Comparison of ENCODE assay signal across 8 mouse cellular contexts in genomic region chrX:151803777-151804101, GRCm38 (mm10). TPM values are rescaled to one million over a fixed set of nuclear protein-coding genes. Genes with fewer than 3 reads are reported as not detected.
DNase-seq lines count a peak whose midpoint lies in the region; ATAC-seq lines count a peak whose summit lies in the region.

No protein-coding gene starts in this region.

- peak; percentile 41 for DNase-seq in ES-CJ7 (ENCODE audit: low read depth, low spot score)
- DNase-seq in adrenal gland, adult (ENCODE audit: inconsistent age in 2 of 2, low spot score in 1 of 2) = peak; percentile 67 to 85
- DNase-seq in forebrain, embryonic 10.5 days (ENCODE audit: extremely low spot score, low spot score) = peak; percentile 57
- DNase-seq in kidney, postnatal 14 days = peak; percentile 58
- DNase-seq in ovary, postnatal 14 days (ENCODE audit: low spot score) = peak; percentile 18
- DNase-seq in cerebellum, adult 9-11 months = no peak

- H3K36me3 ChIP-seq in forebrain, embryonic 10.5 days (replicated peaks) = peaks cover 36% of the 10 kb centered on the region
- H3K36me3 ChIP-seq in heart, embryonic 15.5 days = no peaks in the 10 kb centered on the region
- no peaks in the 10 kb centered on the region for H3K36me3 ChIP-seq in lung, embryonic 15.5 days

- peaks cover 36% of the 10 kb centered on the region for H3K27me3 ChIP-seq in forebrain, embryonic 10.5 days (ENCODE audit: poor library complexity, severe bottlenecking)
- H3K27me3 ChIP-seq in heart, embryonic 15.5 days = no peaks in the 10 kb centered on the region
- H3K27me3 ChIP-seq in lung, embryonic 15.5 days = no peaks in the 10 kb centered on the region; the same call in 1 of the 2 replicates

- H3K4me3 ChIP-seq in forebrain, embryonic 10.5 days = peak overlapping the region; percentile 64
- peak overlapping the region; percentile 64 for H3K4me3 ChIP-seq in heart, embryonic 15.5 days
- peak overlapping the region; percentile 58 for H3K4me3 ChIP-seq in lung, embryonic 15.5 days

- 27% methylated on average over 20 of the region's 20 CpGs for WGBS in forebrain, embryonic 10.5 days
- 10% methylated on average over 20 of the region's 20 CpGs for WGBS in heart, embryonic 15.5 days
- WGBS in lung, embryonic 15.5 days = 16% methylated on average over 20 of the region's 20 CpGs

- peak overlapping the region; percentile 65 for H3K9ac ChIP-seq in heart, embryonic 15.5 days
- peak overlapping the region; percentile 56 for H3K9ac ChIP-seq in lung, embryonic 15.5 days

- ATAC-seq in heart, embryonic 15.5 days (replicated peaks; ENCODE audit: insufficient number of reproducible peaks, insufficient read depth, low FRiP score, low read depth) = peak; percentile 44
- peak; percentile 9; the same call in 1 of the 2 replicates for ATAC-seq in lung, embryonic 15.5 days (ENCODE audit: borderline replicate concordance, extremely low read depth, low FRiP score, low TSS enrichment)

- peaks cover 3% of the 10 kb centered on the region; the same call in 1 of the 2 replicates for H3K9me3 ChIP-seq in forebrain, embryonic 10.5 days
- no peaks in the 10 kb centered on the region for H3K9me3 ChIP-seq in heart, embryonic 15.5 days (replicated peaks)
- no peaks in the 10 kb centered on the region for H3K9me3 ChIP-seq in lung, embryonic 15.5 days

- peak overlapping the region; percentile 61 for H3K4me2 ChIP-seq in heart, embryonic 15.5 days
- H3K4me2 ChIP-seq in lung, embryonic 15.5 days = peak overlapping the region; percentile 59

- 0 out of 2 replicates have a peak, but pooled peaks cover 4% of the 10 kb centered on the region for H3K4me1 ChIP-seq in forebrain, embryonic 10.5 days
- H3K4me1 ChIP-seq in heart, embryonic 15.5 days (replicated peaks) = no peaks in the 10 kb centered on the region
- no peaks in the 10 kb centered on the region for H3K4me1 ChIP-seq in lung, embryonic 15.5 days

- H3K27ac ChIP-seq in forebrain, embryonic 10.5 days = peak overlapping the region; percentile 93
- H3K27ac ChIP-seq in heart, embryonic 15.5 days = peak overlapping the region; percentile 97
- peak overlapping the region; percentile 90 for H3K27ac ChIP-seq in lung, embryonic 15.5 days

RNA-seq across cellular contexts. Expression of gene Huwe1, which starts 3.1 kb away (rescaled TPM):
- polyA plus RNA-seq in forebrain, embryonic 10.5 days (2016; fragmentation: Nextera tagmentation; extraction: Ambion mirVana) = 55.2 and 61.4 TPM in 2 replicates
- polyA plus RNA-seq in heart, embryonic 15.5 days (2015; fragmentation: Nextera tagmentation; extraction: Ambion mirVana) = 25.7 and 35.5 TPM in 2 replicates
- polyA plus RNA-seq in lung, embryonic 15.5 days (2015; fragmentation: Nextera tagmentation; extraction: Ambion mirVana) = 54.8 and 58.0 TPM in 2 replicates
